Mouse (Mus musculus): ENCODE measurements around the gene Ngly1.
"Not testable (repeated sequence)": the region's sequence is repeated elsewhere in the genome, so short reads cannot be mapped to it uniquely, and the experiment has no call there.

The Ngly1 gene

DNA sequence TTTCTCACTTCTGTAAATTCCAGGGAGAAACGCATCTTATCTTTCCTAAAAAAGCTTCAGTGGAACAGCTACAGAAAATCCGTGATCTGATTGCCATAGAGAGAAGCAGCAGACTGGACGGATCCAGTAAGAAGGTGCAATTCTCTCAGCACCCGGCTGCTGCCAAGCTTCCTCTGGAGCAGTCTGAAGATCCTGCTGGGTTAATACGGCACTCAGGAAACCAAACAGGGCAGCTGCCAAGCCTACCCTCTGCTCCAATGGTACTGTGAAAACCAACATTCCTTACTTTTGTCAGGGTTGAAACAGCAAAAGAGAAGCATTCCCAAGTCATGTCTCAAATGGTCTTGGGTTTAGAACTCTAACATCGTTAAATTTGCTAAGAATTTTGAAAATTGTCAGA is 11.5 kb downstream of the Ngly1 start:
- DNase-seq (ENCODE audit: low spot score): no peak

DNA sequence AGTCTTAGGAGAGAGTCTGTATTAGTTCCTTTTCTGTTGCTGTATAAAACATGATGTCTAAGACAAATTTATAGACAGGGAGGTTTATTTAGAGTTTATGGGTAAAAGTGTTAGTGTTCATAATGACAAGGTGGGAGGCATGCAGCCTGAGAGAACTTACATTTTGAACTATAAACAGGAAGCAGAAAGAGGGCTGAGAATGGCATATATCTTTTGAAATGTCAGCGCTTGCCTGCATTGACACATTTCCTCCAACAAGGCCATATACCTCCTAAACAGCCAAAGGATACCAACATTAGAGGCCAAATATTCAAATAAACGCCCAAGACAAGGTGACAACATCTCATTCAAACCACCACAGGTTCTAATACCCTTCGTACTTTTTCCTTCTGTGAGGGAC is 12.8 kb downstream of the Ngly1 start:
- no peak for DNase-seq (ENCODE audit: low spot score)

DNA sequence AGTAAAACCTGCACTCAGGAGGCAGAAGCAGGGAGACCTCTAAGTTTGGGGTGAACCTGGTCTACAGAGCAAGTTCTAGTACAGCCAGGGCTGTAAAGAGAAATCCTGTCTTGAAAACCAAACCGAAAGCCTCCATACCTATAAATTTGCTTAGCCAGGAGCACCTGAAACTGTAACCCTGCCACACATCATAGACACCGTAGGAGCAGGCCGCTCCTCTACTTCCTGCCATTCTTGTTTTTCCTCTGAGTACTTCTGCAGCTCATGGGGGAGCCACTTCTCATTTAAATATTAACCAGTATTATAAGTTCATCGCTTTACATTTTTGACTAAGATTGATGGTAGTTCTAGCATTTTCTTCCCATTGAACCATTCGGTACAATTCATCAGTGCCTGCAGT is 17.9 kb downstream of the Ngly1 start:
- DNase-seq (ENCODE audit: low spot score): no peak

DNA sequence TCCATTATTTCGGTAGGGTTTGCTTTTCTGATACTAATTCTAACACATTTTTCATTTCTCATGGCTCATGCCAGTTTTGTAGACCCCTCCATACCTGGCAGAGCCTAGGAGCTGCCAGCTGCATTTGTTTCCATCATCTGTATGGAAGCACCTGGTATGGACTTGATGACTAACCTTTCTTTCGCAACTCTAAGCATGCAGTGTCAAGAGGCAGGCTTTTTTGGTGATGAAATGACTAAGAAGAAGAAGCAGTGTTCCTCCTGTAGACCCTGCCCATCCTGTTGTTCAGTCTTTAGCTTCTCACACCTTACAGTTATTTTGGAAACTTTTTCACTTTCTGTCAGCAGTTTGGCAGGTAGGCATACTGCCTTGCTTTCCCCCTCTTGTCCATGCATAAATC is 20.7 kb downstream of the Ngly1 start:
- DNase-seq (ENCODE audit: low spot score): no peak

DNA sequence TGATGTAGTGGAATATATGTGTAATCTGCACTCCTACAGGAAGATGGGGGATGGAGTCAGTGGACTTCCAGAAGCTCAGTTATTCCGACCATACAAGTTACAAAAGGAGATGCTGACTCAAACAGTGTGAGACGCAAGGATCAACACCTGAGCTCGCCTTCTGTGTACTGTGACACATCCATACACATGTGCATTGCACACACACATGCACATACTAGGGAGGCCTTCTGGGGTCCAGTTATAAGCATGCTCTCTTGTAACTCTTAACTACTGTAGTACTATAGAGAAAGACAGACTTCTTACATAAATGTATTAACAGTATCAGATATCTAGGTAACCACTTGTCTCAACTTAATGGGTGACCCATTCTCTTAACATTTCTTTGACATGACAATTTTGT is 24.6 kb downstream of the Ngly1 start:
- DNase-seq (ENCODE audit: low spot score): no peak

DNA sequence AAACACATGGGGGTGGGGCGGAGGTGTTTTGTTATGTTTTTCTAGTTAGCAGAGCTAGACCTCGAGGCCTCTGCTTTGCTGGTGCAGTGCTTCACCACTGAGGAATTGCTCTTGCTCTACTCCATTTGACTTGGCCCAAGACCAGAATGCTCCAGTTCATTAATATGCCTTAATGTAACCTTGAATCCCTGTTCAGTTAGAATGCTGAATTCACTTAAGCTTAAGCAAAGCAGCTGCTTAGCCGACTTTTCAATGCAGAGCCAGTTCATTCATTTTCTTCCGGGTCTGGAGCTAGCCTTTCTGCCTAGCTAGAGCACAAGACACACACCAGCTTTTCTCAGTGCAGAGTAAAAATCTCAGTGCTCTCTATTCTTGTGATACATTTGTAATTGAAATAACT is 30.1 kb downstream of the Ngly1 start:
- DNase-seq (ENCODE audit: low spot score): no peak

DNA sequence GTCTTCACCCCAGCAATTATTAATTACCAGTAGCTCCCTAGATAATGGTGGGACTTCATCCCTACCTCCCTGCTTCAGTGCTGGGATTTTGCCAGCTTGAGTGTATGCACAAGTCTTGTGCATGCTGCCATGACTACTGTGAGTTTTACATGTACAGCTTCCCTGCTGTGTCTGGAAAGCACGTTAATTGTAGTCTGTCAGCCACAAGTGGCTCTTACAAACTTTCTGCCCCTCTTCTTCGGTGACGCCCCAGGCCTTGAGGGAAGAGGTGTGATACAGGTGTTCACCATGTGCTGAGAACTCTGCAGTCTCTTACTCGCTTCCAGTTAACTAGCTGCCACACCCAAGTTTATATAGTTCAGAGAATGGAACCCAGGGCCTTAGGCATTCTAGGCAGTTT is 34.9 kb downstream of the Ngly1 start:
- DNase-seq (ENCODE audit: low spot score): no peak

DNA sequence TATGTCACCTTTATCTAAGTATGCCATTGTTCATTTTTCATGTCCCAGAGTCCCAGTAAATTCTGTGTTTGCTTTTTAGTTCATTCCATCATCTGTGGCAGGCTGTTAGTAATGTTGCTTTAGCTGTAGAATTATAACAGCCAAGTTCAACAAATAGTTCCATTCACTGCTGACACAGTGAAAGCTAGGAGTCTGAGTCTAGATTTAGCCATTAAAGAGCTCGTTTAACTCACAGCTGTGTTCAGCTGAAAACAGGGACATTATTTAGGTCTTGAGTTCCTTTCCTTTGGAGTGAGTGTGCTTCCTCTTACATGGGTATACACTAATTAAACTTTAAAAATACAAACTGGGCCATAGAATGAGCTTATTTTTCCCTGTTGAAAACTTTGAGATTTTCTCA is 43.3 kb downstream of the Ngly1 start:
- no peak for DNase-seq (ENCODE audit: low spot score)

DNA sequence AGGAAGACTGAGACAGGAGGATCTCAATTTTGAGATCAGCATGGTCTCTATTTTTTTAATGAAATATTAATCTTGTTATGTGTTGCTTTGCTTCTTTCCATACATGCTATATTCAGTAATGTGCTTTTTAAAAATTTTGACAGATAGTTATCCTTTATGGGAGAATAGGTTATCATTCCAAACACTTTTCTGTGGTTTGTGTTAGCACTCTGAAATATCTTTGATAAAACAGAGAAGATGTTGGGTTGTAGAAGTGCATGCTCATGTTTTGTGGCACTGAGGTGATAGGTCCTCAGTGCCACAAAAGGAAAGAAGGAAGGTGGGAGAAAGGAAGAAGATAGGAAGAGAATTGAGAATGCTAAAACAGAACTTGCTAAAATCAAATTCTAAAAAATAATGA is 43.9 kb downstream of the Ngly1 start:
- DNase-seq (ENCODE audit: low spot score): no peak

DNA sequence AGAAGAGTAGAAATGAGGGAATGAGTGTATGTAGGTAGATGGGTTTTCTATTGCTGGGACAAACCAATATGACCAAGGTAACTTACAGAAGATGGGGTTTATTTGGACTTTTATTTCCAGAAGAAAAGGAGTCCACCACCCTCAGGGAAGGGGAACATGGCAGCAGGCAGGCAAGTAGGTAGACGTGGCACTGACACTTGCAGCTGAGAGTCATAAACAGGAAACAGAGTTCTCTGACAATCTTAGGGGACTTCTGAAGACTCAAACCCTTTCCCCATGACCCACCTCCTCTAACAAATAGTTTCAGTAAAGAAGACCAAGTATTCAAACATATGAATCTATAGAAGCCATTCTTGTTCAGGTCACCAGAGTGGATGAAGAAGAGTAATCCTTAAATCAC is 44.8 kb downstream of the Ngly1 start:
- DNase-seq (ENCODE audit: low spot score): no peak

DNA sequence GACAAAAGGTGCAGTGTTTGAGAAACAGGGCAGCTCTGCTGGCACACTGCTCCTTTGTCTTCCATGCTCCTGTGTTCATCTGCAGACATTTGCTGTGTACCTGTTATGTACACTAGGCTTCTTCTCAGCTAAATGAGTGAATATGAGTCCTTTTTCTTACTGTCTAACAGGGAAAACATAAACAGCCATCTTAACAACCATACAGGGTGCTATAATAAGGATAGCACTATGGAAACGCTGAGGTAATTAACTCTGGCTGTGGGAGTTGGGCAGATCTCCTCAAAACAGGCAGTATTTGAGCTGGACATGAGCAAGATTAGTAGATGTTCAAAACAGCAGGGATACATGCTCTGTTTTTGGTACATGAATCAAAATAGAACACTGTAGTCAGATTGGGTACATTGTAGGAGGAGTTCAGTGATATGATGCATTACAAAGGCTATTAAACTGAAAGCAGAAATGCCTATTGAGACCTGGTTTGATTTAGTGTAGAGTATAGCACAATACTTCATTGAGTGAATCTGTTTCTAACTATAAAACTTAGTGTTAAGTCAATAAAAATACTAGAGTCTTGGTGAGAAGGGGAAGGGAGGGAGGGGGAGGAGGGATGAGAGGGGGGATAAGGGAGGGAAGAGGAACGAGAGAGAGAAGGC is 47.9 kb downstream of the Ngly1 start:
- no peak for DNase-seq (ENCODE audit: low spot score)

DNA sequence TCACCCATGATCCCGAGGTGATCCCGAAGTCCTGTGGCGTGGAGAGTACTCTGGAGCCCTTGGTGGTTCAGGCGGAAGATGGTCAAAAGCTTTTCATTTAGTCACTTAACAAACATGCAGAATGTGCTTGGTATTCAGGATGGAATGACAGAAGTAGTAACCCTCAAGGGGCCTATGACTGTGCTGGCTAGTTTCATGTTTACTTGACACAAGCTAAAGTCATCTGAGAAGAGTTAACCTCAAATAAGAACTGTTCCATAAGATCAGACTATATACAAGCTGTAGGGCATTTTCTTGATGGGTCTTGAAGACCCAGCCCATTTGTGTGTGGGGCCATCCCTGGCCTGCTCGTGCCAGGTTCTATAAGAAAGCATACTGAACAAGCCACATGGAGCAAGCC is 52.7 kb downstream of the Ngly1 start:
- DNase-seq (ENCODE audit: low spot score): no peak

DNA sequence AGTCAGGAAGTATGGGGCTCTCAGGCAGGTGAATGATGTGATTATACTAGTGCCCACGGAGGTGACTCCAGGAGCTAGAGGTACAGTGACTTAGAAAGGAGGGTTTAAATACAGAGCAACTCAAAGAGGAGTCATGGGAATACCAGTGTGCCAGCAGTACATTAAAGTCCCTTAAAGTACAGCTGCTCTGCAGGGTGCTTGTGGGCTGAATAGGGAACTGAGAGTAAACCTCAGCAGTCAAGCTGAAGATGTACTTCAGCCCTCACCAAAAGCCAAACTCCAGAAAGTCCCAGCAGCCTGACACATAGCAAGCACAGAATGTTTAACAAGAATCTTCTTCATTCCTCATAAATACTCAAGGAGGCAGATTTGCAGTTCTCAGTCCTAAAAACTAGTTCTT is 53.6 kb downstream of the Ngly1 start:
- DNase-seq (ENCODE audit: low spot score): no peak

DNA sequence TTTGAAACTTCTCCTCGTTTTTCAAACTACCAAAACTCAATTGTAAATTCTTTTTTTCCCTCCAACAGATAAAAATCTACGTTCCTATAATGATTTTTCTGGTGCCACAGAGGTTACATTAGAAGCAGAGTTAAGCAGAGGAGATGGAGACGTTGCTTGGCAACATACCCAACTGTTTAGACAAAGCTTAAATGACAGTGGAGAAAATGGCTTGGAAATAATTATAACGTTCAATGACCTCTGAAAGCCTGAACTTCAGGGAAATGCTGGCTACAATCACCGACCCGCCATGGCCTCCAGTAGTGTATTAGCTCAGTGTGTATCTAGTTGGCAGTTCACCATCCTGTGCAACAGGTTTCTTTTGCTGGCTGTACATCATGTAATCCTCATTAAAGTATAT is 61.7 kb downstream of the Ngly1 start:
- DNase-seq (ENCODE audit: low spot score): no peak

DNA sequence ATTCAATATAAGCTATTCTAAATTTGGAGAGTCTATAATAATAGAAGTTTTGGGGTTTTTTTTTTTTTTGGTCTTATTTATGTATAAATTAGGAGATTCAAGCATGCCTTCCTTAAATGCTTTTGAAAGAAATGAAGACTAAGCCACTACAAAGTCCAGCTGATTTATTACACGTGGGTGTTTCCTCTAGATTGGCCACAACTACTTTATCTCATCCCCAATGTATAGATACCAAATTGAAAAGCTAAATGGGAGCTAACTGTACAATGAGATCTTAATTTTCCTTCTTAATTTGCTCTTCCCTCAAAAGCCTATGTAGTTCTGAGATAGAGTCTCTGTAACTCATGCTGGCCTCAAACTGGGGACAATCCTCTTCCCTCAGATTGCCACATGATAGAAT is 63.5 kb downstream of the Ngly1 start:
- DNase-seq (ENCODE audit: low spot score): no peak

DNA sequence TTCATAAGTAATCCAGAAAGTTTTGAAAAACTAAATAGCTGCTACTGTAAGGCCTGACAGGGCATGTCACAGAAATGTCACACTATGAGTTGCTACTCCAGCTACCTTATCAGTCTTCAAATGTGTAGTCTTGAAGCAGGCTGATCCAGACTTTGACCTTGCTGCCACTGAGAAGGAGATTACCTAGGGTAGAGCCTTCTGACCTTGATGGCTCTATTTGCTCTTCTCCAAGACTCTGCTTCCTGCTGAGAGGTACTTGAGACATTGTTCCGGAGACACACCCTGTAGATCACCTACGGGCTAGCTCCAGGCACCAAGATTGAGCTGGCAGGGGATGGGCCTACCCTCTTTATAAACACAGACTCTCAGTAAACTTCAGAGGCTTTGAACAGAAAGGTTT is 64.0 kb downstream of the Ngly1 start:
- DNase-seq (ENCODE audit: low spot score): not testable (repeated sequence)

DNA sequence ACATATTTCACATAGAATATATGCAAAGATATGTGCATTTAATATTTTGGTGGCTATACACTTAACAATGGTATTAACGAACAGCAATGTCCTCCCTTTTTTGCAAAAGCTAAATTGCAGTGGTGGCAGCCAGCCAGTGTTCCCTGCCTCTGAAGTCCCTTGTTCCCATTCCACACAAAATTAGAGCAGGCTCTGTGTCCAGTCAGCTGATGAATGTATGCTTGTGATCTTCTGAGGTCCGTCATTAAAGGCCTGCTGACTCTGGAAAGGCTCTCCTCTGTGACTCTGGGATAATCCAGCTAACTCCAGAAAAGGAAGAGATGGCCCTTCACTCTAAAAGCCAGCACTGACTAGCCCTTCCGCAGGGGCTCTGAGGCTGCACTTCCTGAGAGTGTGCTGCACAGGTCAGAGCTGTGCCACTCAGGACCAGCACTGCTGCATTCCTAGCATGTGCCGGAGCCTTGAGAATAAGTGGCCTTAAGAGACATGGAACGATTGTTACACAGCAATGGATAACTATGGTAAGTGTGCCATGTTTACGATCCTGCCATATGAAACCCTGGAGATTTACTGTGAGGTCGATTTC is 64.9 kb downstream of the Ngly1 start:
- no peak for DNase-seq (ENCODE audit: low spot score)

DNA sequence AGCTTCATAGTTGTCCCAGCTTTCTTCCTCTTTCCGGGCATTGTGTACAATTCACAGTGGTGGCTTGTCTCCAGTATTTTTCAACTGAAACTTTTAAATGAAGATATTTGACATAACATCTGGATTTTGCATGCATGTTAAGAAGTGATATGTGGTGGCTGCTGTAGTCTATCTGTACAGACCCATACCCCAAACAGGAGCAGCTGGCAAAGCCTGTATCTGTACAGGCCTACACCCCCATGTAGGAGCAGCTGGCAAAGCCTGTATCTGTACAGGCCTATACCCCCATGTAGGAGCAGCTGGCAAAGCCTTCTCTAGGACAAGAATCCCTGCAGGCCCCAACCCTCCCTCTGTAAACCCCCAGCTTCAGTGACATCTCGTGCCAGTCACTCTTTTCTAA is 65.8 kb downstream of the Ngly1 start:
- DNase-seq (ENCODE audit: low spot score): no peak

DNA sequence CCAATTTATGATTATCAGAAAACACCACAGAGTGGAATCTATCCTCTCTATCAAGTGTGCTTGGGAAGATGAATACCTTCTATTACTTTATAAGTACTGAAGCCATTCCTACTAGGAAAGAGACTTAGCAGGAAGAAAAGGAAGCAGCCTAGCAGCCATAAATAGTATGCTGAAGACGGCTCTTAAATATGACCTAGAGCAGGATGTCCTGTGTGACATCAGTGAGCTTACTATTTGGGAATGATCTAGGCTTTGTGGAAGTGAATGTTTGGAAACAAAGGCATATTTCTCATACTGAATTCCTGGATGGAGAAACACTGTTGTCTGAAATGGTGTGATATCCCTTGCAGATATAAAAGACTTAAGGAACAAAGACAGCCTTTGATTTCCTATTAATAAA is 67.6 kb downstream of the Ngly1 start:
- DNase-seq (ENCODE audit: low spot score): no peak

DNA sequence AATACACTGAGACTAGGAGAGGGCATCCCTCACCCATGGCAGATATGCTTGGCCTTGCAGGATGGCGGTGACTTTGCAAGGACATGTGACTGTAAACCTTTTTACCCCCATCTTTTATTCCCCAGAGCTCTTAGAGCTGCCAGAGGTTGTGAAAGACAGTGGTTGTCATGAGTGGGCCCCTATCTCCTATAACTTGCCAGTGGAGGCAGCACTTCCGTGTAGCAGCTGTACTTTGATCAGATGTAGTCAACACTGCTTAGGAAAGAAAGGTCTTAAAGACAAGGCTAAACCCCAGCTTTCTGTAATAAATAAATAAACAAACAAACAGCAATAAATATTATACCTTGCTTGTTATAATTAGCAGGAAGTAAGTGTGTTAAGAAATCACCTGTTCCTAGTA is 70.7 kb downstream of the Ngly1 start:
- DNase-seq (ENCODE audit: low spot score): no peak

DNA sequence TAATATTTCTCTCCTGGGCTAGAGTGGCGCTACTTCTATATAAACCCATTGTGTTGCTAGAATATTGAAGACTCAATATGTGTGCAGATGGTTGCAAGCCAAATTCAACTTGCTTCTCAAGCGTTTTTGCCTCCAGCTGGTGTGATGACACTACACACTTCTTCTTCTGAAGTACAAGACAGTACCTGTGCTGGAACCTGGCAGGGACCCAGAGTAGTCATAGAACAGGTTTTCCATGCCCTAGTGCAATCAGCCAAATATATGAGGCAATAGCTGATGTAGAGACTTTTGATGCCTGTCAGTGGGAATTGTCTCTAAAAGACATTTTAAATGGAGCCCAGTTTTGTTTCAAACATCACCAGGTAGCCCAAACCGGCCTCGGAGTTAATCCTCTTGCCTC is 75.3 kb downstream of the Ngly1 start:
- no peak for DNase-seq (ENCODE audit: low spot score)

DNA sequence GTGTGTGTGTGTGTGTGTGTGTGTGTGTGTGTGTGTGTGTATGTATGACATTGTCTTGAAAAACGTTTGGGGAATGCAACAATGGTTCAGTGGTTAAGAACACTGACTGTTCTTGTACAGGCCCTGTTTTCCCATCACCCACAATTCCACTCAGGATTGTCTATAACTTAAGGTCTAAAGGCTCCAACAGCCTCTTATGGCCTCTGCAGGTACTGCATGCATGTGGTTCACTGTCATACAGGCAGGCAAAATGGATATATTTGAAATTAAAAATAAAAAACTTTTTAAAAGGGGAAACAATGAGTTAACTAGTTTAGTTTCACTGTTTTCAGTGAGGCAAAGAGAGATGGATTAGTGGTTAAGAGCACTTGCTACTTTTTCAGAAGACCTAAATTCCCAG is 76.1 kb downstream of the Ngly1 start:
- DNase-seq (ENCODE audit: low spot score): no peak

DNA sequence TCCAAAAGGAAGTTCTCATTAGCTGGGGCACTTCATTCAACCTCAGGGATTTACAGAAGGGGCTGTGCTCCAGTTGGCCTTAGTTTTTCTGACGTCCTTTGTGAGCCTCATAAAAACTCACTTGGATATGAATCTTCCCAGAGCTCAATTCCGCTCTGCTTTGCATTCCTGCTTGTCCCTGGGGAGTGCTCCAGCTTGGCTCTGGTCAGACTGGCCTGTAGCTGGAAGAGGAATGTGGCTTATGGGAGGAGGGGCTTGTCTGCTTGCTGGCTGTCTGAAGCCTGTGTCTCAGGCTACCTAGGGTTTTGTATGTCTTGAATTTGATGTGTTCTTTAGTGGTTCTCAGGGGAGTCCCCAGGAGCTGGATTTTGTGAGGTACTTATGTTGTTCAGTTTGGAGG is 79.5 kb downstream of the Ngly1 start:
- DNase-seq (ENCODE audit: low spot score): no peak

DNA sequence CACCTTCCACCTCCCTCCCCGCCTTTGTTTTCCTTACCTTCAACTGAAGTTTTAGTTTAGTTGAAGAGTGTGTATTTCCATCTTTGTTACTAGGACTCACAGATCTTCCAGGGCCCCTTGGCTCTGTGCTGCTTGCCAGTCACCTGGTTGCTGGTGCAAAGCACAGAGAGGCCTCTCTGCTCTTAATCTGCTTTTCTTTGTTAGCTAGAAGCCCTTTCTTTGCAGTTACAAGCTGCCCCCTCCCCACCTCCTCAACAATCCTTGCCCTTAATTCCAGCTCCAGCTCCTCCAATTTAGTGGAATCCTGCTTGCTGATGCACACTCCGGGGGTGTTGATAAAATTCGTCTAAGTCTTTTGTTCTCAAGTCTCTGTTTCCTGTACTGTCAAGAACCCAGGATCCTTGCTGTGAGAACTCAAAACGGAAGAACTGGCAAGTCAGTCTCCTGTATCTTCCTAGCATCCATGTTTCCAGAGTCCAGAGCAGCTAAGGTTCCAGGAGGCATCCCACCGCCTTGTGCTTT is 79.9 kb downstream of the Ngly1 start:
- DNase-seq (ENCODE audit: low spot score): no peak

Measured in ovary, postnatal 10 days (tissue).